Mouse (Mus musculus): ENCODE measurements around the gene Cachd1. TPM values are rescaled to one million over a fixed set of nuclear protein-coding genes. Genes with fewer than 3 reads are reported as not detected.
A peak's percentile ranks its signal among the peaks of the same experiment; 100 is the strongest.

Cachd1 gene
- polyA plus RNA-seq, 1 experiment from 2014 or later = 44.9 TPM

GRCm38 (mm10) chr4:100995617-100996016, 219.1 kb downstream of the Cachd1 start:
- DNase-seq (ENCODE audit: low spot score) = no peak
- Histone ChIP-seq H3K4me1 (no peaks in the 10 kb centered on the region), H3K27ac (no peak overlapping the region), H3K4me3 (no peak overlapping the region), H3K9me3 (replicated peaks) (no peaks in the 10 kb centered on the region), H3K27me3 (ENCODE audit: low read depth, poor library complexity, severe bottlenecking) (no peaks in the 10 kb centered on the region), H3K36me3 (peaks cover 90% of the 10 kb centered on the region)
- 92% methylated on average over 5 of the region's 5 CpGs for whole genome bisulfite sequencing

- no peak overlapping the region for H3K27ac ChIP-seq
- H3K9me3 ChIP-seq (replicated peaks) = no peaks in the 10 kb centered on the region
- DNase-seq (ENCODE audit: low spot score) = no peak
- H3K4me1 ChIP-seq = no peaks in the 10 kb centered on the region
- WGBS = 93% methylated on average over 4 of the region's 4 CpGs
- H3K4me3 ChIP-seq = no peak overlapping the region
- no peaks in the 10 kb centered on the region for H3K27me3 ChIP-seq (ENCODE audit: low read depth, poor library complexity, severe bottlenecking)
- H3K36me3 ChIP-seq = peaks cover 90% of the 10 kb centered on the region
These were observed 219.7 kb downstream of the Cachd1 start for GRCm38 (mm10) chr4:100996060-100996651.

GRCm38 (mm10) chr4:100998145-100998544, 221.7 kb downstream of the Cachd1 start:
- Histone ChIP-seq H3K4me3 (no peak overlapping the region), H3K36me3 (peaks cover 89% of the 10 kb centered on the region), H3K27me3 (ENCODE audit: low read depth, poor library complexity, severe bottlenecking) (no peaks in the 10 kb centered on the region), H3K9me3 (replicated peaks) (no peaks in the 10 kb centered on the region), H3K27ac (no peak overlapping the region), H3K4me1 (no peaks in the 10 kb centered on the region)
- peak; percentile 54 for DNase-seq (ENCODE audit: low spot score)
- 31% methylated on average over 2 of the region's 2 CpGs for WGBS

- H3K4me3 ChIP-seq = no peak overlapping the region
- H3K27ac ChIP-seq = no peak overlapping the region
- H3K36me3 ChIP-seq = peaks cover 89% of the 10 kb centered on the region
- H3K4me1 ChIP-seq = no peaks in the 10 kb centered on the region
- WGBS = 89% methylated on average over 8 of the region's 8 CpGs
- DNase-seq (ENCODE audit: low spot score) = no peak
- no peaks in the 10 kb centered on the region for H3K27me3 ChIP-seq (ENCODE audit: low read depth, poor library complexity, severe bottlenecking)
- H3K9me3 ChIP-seq (replicated peaks) = no peaks in the 10 kb centered on the region
These were observed 222.4 kb downstream of the Cachd1 start for GRCm38 (mm10) chr4:100998906-100999305.

- Histone ChIP-seq H3K27me3 (ENCODE audit: low read depth, poor library complexity, severe bottlenecking) (no peaks in the 10 kb centered on the region), H3K4me1 (no peaks in the 10 kb centered on the region), H3K9me3 (replicated peaks) (no peaks in the 10 kb centered on the region), H3K27ac (no peak overlapping the region), H3K4me3 (no peak overlapping the region), H3K36me3 (peaks cover 89% of the 10 kb centered on the region)
- 91% methylated on average over 3 of the region's 3 CpGs for WGBS
- DNase-seq (ENCODE audit: low spot score) = no peak
These were observed 224.1 kb downstream of the Cachd1 start for GRCm38 (mm10) chr4:101000622-101001021.

GRCm38 (mm10) chr4:101001073-101001472, 224.6 kb downstream of the Cachd1 start:
- H3K4me3 ChIP-seq = no peak overlapping the region
- H3K36me3 ChIP-seq = peaks cover 89% of the 10 kb centered on the region
- H3K4me1 ChIP-seq = no peaks in the 10 kb centered on the region
- H3K9me3 ChIP-seq (replicated peaks) = no peaks in the 10 kb centered on the region
- 95% methylated on average over 6 of the region's 6 CpGs for WGBS
- DNase-seq (ENCODE audit: low spot score) = no peak
- H3K27ac ChIP-seq = no peak overlapping the region
- H3K27me3 ChIP-seq (ENCODE audit: low read depth, poor library complexity, severe bottlenecking) = no peaks in the 10 kb centered on the region

GRCm38 (mm10) chr4:101002961-101003360, 226.5 kb downstream of the Cachd1 start:
- Histone ChIP-seq H3K9me3 (replicated peaks) (no peaks in the 10 kb centered on the region), H3K4me3 (no peak overlapping the region), H3K36me3 (peaks cover 86% of the 10 kb centered on the region), H3K27ac (no peak overlapping the region), H3K27me3 (ENCODE audit: low read depth, poor library complexity, severe bottlenecking) (no peaks in the 10 kb centered on the region), H3K4me1 (no peaks in the 10 kb centered on the region)
- 97% methylated on average over 16 of the region's 16 CpGs for WGBS
- DNase-seq (ENCODE audit: low spot score) = no peak

- DNase-seq (ENCODE audit: low spot score) = no peak
- 83% methylated on average over 5 of the region's 5 CpGs for WGBS
- peaks cover 37% of the 10 kb centered on the region for H3K36me3 ChIP-seq
- H3K27me3 ChIP-seq (ENCODE audit: low read depth, poor library complexity, severe bottlenecking) = no peaks in the 10 kb centered on the region
- H3K27ac ChIP-seq = no peak overlapping the region
- no peaks in the 10 kb centered on the region for H3K9me3 ChIP-seq (replicated peaks)
- no peaks in the 10 kb centered on the region for H3K4me1 ChIP-seq
- H3K4me3 ChIP-seq = no peak overlapping the region
These were observed 231.9 kb downstream of the Cachd1 start for GRCm38 (mm10) chr4:101008362-101008769.

GRCm38 (mm10) chr4:101009092-101009491, 232.6 kb downstream of the Cachd1 start:
- DNase-seq (ENCODE audit: low spot score) = no peak
- no peaks in the 10 kb centered on the region for H3K27me3 ChIP-seq (ENCODE audit: low read depth, poor library complexity, severe bottlenecking)
- no peaks in the 10 kb centered on the region for H3K9me3 ChIP-seq (replicated peaks)
- no peaks in the 10 kb centered on the region for H3K4me1 ChIP-seq
- peaks cover 31% of the 10 kb centered on the region for H3K36me3 ChIP-seq
- no peak overlapping the region for H3K4me3 ChIP-seq
- WGBS = 90% methylated on average over 4 of the region's 4 CpGs
- no peak overlapping the region for H3K27ac ChIP-seq

GRCm38 (mm10) chr4:101017806-101018205, 241.3 kb downstream of the Cachd1 start:
- no peak overlapping the region for H3K27ac ChIP-seq
- H3K4me1 ChIP-seq = no peaks in the 10 kb centered on the region
- no peaks in the 10 kb centered on the region for H3K36me3 ChIP-seq
- H3K27me3 ChIP-seq (ENCODE audit: low read depth, poor library complexity, severe bottlenecking) = no peaks in the 10 kb centered on the region
- no peak overlapping the region for H3K4me3 ChIP-seq
- H3K9me3 ChIP-seq (replicated peaks) = peaks cover 1% of the 10 kb centered on the region; the same call in 1 of the 2 replicates
- WGBS = 89% methylated on average over 4 of the region's 4 CpGs
- DNase-seq (ENCODE audit: low spot score) = no peak

GRCm38 (mm10) chr4:101020596-101020995, 244.1 kb downstream of the Cachd1 start, which contains the start of gene Gm10577:
TSS of gene Gm10577 (minus strand) at chr4:101020696.
- 84% methylated on average over 4 of the region's 4 CpGs for WGBS
- Histone ChIP-seq H3K27me3 (ENCODE audit: low read depth, poor library complexity, severe bottlenecking) (no peaks in the 10 kb centered on the region), H3K9me3 (replicated peaks) (peaks cover 5% of the 10 kb centered on the region; the same call in 1 of the 2 replicates), H3K4me1 (no peaks in the 10 kb centered on the region), H3K4me3 (no peak within 1 kb of the TSS), H3K36me3 (no peaks in the 10 kb centered on the region), H3K27ac (no peak within 1 kb of the TSS)
- DNase-seq (ENCODE audit: low spot score) = no peak

GRCm38 (mm10) chr4:101026566-101026965, 250.1 kb downstream of the Cachd1 start:
- WGBS = 87% methylated on average over 5 of the region's 5 CpGs
- H3K4me3 ChIP-seq = no peak overlapping the region
- peaks cover 5% of the 10 kb centered on the region; the same call in 1 of the 2 replicates for H3K9me3 ChIP-seq (replicated peaks)
- H3K27ac ChIP-seq = no peak overlapping the region
- no peaks in the 10 kb centered on the region for H3K4me1 ChIP-seq
- no peak for DNase-seq (ENCODE audit: low spot score)
- H3K27me3 ChIP-seq (ENCODE audit: low read depth, poor library complexity, severe bottlenecking) = no peaks in the 10 kb centered on the region
- H3K36me3 ChIP-seq = no peaks in the 10 kb centered on the region

GRCm38 (mm10) chr4:101026995-101027394, 250.5 kb downstream of the Cachd1 start:
- no peak for DNase-seq (ENCODE audit: low spot score)
- Histone ChIP-seq H3K27me3 (ENCODE audit: low read depth, poor library complexity, severe bottlenecking) (no peaks in the 10 kb centered on the region), H3K36me3 (no peaks in the 10 kb centered on the region), H3K9me3 (replicated peaks) (peaks cover 5% of the 10 kb centered on the region; the same call in 1 of the 2 replicates), H3K4me3 (no peak overlapping the region), H3K27ac (no peak overlapping the region), H3K4me1 (no peaks in the 10 kb centered on the region)
- 86% methylated on average over 2 of the region's 2 CpGs for WGBS

Measured in limb, embryonic 10.5 days (tissue).